Mouse (Mus musculus): ENCODE measurements at regions not wholly inside any gene's neighbourhood (a gene's known extent, or its start where the extent isn't known, plus 50 kb on each side); places are given as distances from the start of the nearest gene placed in this dataset.

GRCm38 (mm10) chr12:25300804-25301390, 204.0 kb upstream of the Id2 start:
- TF ChIP-seq CTCF (IDR thresholded peaks at IDR 0.05; ENCODE audit: control insufficient read depth, insufficient read depth, insufficient read length): no peak
- TF ChIP-seq MAX (IDR thresholded peaks at IDR 0.05): no peak
